Mouse (Mus musculus): ENCODE measurements around the gene Tbl3.
A peak's percentile ranks its signal among the peaks of the same experiment; 100 is the strongest.
"Not testable (repeated sequence)": the region's sequence is repeated elsewhere in the genome, so short reads cannot be mapped to it uniquely, and the experiment has no call there.

Gene Tbl3

DNA sequence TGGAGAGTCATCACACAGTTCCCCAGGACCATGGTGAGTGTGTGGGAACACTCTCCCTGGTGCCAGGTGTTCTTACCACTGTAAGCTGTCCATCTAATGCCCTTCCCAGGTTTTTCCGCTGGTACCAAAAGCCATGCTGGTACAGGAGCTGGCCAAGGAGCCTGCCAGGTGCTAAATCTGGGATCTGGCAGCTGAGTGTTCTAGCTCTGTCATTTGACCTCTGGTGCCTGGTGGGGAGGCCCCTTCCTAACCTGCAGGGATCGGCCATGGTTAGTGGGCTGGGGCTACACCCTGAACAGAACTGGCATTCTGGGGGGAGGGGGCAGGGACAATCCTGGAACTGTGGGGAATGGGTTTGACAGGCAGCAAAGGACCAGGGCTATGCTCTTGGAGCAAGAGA, 20.2 kb upstream of the Tbl3 start, which contains the start of gene Rpl3l:
Gene Rpl3l (plus strand): TSS at position 203 of the 400 bp plus-strand sequence.
- no peak for DNase-seq (ENCODE audit: low read depth, low spot score)

DNA sequence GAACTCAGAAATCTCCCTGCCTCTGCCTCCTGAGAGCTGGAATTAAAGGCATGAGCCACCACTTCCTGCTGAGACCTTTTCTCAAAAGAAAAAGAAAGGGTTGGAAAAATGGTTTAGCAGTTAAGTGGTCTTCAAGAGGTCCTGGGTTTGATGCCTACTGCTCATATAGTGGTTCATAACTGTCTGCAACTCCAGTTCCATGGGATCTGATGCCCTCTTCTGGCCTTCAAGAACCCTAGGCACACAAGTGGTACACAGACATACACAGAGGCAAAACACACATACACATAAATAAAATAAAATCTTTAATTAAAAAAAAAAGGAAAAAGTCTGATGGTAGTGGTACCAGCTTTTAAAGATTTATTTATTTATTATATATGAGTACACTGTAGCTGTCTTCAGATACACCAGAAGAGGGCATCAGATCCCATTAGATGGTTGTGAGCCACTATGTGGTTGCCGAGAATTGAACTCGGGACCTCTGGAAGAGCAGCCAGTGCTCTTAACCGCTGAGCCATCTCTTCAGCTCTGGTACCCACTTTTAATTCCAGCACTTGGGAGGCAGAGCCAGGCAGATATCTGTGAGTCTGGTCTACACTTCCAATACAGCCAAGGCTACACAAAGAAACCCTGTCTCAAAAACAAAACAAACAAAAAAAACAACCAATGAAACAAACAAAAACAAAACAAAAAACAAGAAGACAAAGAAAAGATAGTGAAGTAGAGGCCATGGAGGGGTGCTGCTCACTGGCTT, 18.4 kb upstream of the Tbl3 start:
- DNase-seq (ENCODE audit: low read depth, low spot score): no peak

- peak; percentile 98 for DNase-seq (ENCODE audit: low read depth, low spot score)
Observed at GRCm38 (mm10) chr17:24724184-24724583, 16.7 kb upstream of the Tbl3 start, which contains the start of gene Ndufb10. Gene Ndufb10 (minus strand): TSS chr17:24724478.

DNA sequence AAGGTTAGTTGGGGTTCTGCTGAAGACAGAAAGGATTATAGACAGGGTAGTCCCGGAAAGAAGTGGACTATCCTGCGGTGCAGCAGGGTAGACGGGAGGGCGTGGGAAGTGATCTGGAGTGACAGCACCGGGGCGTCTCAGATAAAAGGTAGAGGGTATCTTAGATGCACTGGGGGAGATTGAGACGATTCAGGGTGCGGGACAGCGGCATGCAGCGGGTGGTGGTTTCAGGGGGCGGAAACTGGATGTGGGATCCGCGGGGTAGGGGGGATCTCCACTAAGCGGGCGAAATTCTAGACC, 16.4 kb upstream of the Tbl3 start:
- peak; percentile 63 for DNase-seq (ENCODE audit: low read depth, low spot score)

- peak; percentile 54 for DNase-seq (ENCODE audit: low read depth, low spot score)
Observed at GRCm38 (mm10) chr17:24723122-24723880, 15.8 kb upstream of the Tbl3 start.

DNA sequence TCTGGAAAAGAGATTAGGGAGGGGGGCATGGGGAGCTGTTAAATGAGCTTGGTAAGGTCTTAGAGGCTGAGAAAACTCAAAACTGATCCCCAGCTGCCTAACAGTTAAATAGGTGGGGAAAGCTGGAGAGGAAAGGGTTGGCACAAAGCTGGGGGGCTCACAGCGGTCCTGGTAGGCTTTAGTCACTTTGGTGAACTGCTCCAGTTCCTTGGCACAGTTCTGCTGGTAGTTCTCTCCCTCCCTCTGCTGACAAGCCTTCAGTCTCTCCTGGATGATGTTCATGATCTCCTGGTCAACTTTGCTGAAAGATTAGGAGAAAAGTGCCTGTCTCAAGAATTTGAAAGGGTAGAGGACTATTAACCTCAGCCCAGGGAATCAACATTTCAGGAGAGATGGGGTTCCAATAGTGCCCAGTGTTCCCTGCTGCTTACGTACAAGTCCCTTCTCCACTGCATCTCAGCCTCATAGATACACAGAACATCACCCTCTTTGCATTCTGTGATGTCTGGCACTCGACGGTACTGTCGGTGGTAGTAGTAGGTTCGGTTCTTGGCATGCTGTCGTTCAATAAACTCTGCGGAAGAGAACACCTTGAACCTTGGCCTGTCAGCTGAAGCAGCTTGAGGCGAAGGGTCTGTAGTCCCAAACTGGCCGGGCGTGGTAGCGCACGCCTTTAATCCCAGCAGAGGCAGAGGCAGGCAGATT, 14.9 kb upstream of the Tbl3 start:
- peak; percentile 49 for DNase-seq (ENCODE audit: low read depth, low spot score)

DNA sequence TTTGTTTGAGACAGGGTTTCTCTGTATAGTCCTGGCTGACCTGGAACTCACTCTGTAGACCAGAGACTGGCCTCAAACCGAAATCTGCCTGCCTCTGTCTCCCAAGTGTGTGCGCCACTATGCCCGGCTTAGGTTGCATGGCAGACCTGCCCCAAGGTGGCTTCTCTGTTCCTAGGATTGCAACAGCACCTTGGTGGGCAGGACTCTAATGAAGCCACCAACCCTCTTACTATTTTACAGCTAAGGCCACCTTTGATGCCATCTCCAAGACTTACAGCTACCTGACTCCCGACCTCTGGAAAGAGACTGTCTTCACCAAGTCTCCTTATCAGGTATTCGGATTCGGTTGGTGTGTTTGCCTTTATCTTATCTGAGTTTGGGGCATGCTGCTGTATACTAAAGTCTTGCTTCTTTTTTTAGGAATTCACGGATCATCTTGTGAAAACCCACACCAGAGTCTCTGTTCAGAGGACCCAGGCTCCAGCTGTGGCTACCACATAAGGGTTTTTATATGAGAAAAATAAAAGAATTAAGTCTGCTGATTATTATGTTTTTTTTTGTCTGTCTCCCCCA, 14.0 kb upstream of the Tbl3 start:
- DNase-seq (ENCODE audit: low read depth, low spot score): not testable (repeated sequence)

DNA sequence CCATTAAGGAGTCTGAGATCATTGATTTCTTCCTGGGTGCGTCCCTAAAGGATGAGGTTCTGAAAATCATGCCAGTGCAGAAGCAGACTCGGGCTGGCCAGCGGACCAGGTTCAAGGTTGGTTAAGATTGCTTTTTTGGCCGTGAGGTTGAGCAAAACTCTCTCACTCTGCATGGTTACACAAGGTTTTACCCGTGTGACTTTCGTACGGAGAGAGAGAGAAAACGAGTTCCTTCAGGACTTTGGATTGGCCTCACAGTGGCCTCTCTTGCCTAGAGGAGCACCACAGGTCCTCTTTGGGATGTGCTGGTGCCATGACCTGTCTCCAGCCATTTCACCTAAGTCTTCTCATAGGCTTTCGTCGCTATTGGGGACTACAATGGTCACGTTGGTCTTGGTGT, 13.2 kb upstream of the Tbl3 start:
- not testable (repeated sequence) for DNase-seq (ENCODE audit: low read depth, low spot score)

DNA sequence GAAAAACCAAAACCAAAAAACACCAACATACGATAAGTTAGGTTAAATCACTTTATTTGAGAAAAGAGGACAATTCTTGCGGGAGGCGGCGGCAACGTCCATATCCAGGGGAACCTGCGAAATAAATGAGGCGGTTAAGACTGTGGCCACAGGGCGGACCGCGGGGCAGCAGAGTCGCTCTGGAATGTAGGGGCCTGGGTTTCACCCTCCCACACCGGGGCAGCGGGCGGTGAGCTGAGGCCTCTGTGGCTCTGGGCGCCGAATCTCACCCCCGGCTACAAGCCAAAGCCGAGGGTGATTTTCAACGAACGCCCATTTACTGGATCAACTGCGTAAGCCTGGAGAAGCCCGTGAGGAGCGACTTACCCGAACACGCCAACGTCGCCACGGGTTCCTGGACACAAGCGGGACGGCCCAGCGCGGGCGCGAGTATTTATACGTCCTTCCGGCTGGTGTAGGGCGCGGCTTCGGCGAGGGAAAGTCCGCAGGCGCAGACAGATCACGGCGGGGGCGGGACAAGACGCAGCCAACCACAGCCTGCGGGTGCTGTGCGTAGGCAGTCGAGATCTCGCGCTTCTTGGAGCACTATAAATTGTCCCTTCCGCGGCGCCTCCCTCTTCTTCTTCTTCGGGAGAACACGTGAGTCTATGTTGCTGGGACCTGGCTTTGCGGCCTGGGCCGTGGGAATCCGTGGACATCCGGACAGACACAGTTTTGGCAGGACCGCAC, 12.2 kb upstream of the Tbl3 start:
- peak; percentile 99 for DNase-seq (ENCODE audit: low read depth, low spot score)

GRCm38 (mm10) chr17:24718938-24719337, 11.5 kb upstream of the Tbl3 start:
- peak; percentile 39 for DNase-seq (ENCODE audit: low read depth, low spot score)

GRCm38 (mm10) chr17:24717943-24718342, 10.5 kb upstream of the Tbl3 start, which contains the start of the genes Rnf151 and Rps2:
Gene Rnf151 (minus strand): TSS chr17:24718063.
Gene Rps2 (plus strand): TSS chr17:24718116.
- DNase-seq (ENCODE audit: low read depth, low spot score): no peak

- DNase-seq (ENCODE audit: low read depth, low spot score): no peak
Observed at GRCm38 (mm10) chr17:24716166-24716682, 8.8 kb upstream of the Tbl3 start.

DNA sequence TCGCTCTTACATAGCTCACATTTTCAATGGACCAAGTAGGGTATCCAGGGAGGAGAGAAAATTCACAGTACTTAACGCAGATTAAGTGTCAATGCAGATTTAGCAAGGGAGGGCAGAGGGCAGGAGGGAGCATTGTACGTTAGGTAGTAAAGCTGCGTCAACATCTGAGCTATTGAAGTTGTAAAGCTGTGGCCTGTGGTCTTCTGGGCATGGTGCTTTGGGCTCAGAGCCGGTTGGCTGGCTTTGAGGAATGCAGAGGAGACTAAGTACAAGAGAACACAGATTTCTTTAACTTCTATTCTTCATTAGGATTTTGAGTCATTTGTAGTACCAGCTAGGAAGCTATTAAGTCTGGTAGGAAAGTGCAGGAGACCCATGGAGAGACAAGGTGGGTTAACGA, 8.1 kb upstream of the Tbl3 start:
- DNase-seq (ENCODE audit: low read depth, low spot score): no peak

GRCm38 (mm10) chr17:24708646-24709045, 1.2 kb upstream of the Tbl3 start:
- DNase-seq (ENCODE audit: low read depth, low spot score): peak; percentile 72

DNA sequence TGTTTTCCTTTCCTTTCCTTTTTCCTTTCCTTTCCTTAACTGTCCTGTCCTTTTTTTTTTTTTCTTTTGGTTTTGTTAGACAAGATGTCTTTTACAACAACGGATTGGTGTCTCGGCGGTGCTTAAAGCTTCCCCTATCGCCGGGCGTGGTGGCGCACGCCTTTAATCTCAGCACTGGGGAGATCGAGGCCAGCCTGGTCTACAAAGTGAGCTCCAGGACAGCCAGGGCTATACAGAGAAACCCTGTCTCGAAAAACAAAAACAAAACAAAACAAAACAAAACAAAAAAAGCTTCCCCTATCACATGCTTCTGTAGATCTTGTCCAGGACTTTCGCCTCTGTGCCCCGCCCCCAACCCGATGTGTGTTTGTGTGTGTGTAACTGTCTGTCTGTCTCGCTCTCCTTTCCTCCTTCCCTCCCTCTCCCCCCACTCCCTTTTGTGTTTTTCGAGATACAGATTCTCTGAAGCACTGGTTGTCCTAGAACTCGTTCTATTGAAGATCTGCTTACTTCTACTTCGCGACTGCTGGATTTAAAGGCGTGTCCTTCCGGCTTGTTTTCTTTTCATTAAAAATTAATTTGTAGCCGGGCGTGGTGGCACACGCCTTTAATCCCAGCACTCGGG, 453 bp upstream of the Tbl3 start:
- DNase-seq (ENCODE audit: low read depth, low spot score): no peak

DNA sequence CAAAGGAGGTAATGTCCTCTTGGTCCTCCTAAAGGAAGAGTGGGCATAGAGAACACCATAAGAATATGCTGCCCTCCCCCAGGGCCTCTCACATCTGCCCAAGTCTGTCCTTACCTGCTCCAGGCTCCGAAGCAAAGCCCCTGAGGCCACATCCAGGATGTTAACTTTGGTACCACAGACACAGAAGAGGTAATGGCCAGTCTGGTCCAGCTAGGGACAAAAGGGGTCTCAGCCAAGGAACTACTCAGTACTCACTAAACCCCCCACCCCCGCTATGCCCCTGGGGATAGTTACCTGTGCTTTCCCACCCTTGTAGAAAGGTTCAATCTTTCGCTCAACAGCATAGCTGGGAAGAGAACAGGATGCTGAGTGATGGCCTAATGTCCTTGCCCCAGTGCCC, 1.6 kb downstream of the Tbl3 start:
- no peak for DNase-seq (ENCODE audit: low read depth, low spot score)

DNA sequence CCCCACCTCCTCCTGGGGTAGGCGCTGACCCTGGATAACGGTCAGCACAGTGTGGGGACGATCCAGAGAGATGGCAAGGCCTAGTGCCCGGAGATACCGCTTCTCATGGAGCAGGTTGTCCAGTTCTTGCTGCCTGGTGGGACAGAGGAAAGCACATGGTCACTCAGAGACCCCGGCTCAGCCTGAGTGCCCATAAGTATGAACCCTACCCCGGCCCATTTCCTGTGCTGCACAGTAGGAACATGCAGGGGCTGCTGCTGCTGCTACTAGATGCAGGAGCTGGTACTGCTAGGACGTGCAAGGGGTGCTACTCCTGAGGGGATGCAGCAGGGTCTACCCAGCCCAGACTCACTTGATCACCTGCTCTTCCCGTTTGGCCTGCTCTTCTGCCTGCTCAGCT, 6.2 kb downstream of the Tbl3 start:
- no peak for DNase-seq (ENCODE audit: low read depth, low spot score)

GRCm38 (mm10) chr17:24699473-24699872, 8.0 kb downstream of the Tbl3 start:
- no peak for DNase-seq (ENCODE audit: low read depth, low spot score)

DNA sequence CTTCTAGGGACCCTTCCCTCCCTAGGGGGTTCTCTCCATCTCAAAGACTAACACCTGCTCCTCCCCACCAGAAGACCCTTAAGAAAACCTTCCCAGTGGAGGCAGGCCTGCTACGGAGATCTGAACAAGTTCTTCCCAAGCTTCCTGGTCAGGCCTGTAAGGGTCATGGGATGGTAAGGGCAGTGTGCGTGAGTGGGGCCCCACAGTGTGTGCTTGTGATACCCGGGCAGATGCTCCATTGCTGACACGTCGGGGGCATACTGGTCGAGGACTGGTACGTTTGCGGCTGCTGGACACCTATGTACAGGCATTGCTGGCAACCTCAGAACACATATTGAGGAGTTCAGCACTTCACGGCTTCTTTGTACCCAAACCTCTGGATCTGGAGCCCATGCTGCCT, 8.7 kb downstream of the Tbl3 start:
- DNase-seq (ENCODE audit: low read depth, low spot score): no peak

DNA sequence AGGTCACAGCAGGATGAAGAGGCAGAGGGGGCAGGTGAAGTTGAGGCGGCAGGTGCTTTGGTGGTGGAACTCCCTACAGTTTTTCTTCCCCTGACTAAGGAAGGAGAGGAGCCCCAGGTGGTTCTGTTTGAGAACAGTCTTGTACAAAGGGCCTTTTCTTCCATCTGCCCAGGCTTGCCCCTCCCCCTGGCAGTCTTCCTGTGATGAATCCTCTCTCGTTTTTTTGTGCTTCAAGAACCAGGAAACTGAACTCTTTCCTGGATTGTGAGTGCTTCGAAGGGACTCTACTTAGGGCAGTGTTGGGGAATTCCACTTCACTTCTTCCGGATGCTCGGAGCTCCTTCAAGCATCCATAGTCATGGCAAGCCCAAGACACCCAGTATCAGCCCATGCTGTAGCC, 9.5 kb downstream of the Tbl3 start:
- peak; percentile 52 for DNase-seq (ENCODE audit: low read depth, low spot score)

Data from 3T3-L1 (cell line).